In genomic region chr11:31615107-31615811, GRCm38 (mm10) we compare ENCODE assay signal across 9 mouse cellular contexts. TPM values are rescaled to one million over a fixed set of nuclear protein-coding genes. Genes with fewer than 3 reads are reported as not detected.
A peak's percentile ranks its signal among the peaks of the same experiment; 100 is the strongest.
DNase-seq lines count a peak whose midpoint lies in the region; ATAC-seq and TF ChIP-seq lines count a peak whose summit lies in the region.
"Had no signal": no experiment of that assay in that cellular context is flagged by ENCODE, and none has a peak within 500 bp of the region (broad histone marks: within the 10 kb centered on the region; RNA-seq: fewer than 3 reads in every experiment).

No protein-coding gene starts in this region.

- peaks cover 24% of the 10 kb centered on the region for H3K4me1 ChIP-seq in heart, postnatal 0 days (ENCODE audit: control insufficient read depth, insufficient read depth)
- 0 out of 2 replicates have a peak, but pooled peaks cover 4% of the 10 kb centered on the region for H3K4me1 ChIP-seq in heart, embryonic 10.5 days
- H3K4me1 ChIP-seq in forebrain, embryonic 15.5 days: no peaks in the 10 kb centered on the region
- H3K4me1 ChIP-seq in intestine, embryonic 14.5 days (replicated peaks; ENCODE audit: control insufficient read depth, insufficient read depth, low read length): no peaks in the 10 kb centered on the region
- peaks cover 7% of the 10 kb centered on the region; the same call in 1 of the 2 replicates for H3K4me1 ChIP-seq in midbrain, embryonic 10.5 days

- 62% methylated on average over 10 of the region's 10 CpGs for WGBS in heart, postnatal 0 days
- 60% methylated on average over 10 of the region's 10 CpGs for WGBS in heart, embryonic 10.5 days
- WGBS in forebrain, embryonic 15.5 days: 62% methylated on average over 10 of the region's 10 CpGs
- 59% methylated on average over 10 of the region's 10 CpGs for WGBS in intestine, embryonic 14.5 days
- WGBS in midbrain, embryonic 10.5 days: 62% methylated on average over 10 of the region's 10 CpGs

- H3K27me3 ChIP-seq in heart, postnatal 0 days (ENCODE audit: control insufficient read depth, insufficient read depth, low read length): no peaks in the 10 kb centered on the region
- no peaks in the 10 kb centered on the region for H3K27me3 ChIP-seq in heart, embryonic 10.5 days (ENCODE audit: insufficient read depth, poor library complexity, severe bottlenecking)
- H3K27me3 ChIP-seq in forebrain, embryonic 15.5 days: no peaks in the 10 kb centered on the region
- H3K27me3 ChIP-seq in intestine, embryonic 14.5 days (replicated peaks; ENCODE audit: control insufficient read depth, insufficient read depth, low read length): no peaks in the 10 kb centered on the region
- H3K27me3 ChIP-seq in midbrain, embryonic 10.5 days (ENCODE audit: low read depth, poor library complexity, severe bottlenecking): no peaks in the 10 kb centered on the region

- TF ChIP-seq EP300 in heart, postnatal 0 days (IDR thresholded peaks at IDR 0.05; ENCODE audit: low read depth): no peak

- no peaks in the 10 kb centered on the region for H3K9me3 ChIP-seq in heart, postnatal 0 days (replicated peaks; ENCODE audit: control insufficient read depth, low read length)
- no peaks in the 10 kb centered on the region for H3K9me3 ChIP-seq in heart, embryonic 10.5 days
- no peaks in the 10 kb centered on the region for H3K9me3 ChIP-seq in forebrain, embryonic 15.5 days
- no peaks in the 10 kb centered on the region for H3K9me3 ChIP-seq in intestine, embryonic 14.5 days (ENCODE audit: control insufficient read depth, low read length)
- H3K9me3 ChIP-seq in midbrain, embryonic 10.5 days (replicated peaks): no peaks in the 10 kb centered on the region
- H3K9me3 ChIP-seq: megakaryocyte, embryonic 14.5 days had no signal

- TF ChIP-seq CTCF in heart, postnatal 0 days (IDR thresholded peaks at IDR 0.05; ENCODE audit: low read depth): peak; percentile 89

- H3K36me3 ChIP-seq in heart, postnatal 0 days (replicated peaks; ENCODE audit: control insufficient read depth, insufficient read depth, low read length): no peaks in the 10 kb centered on the region
- H3K36me3 ChIP-seq in heart, embryonic 10.5 days: no peaks in the 10 kb centered on the region
- no peaks in the 10 kb centered on the region for H3K36me3 ChIP-seq in forebrain, embryonic 15.5 days
- no peaks in the 10 kb centered on the region for H3K36me3 ChIP-seq in intestine, embryonic 14.5 days (ENCODE audit: control insufficient read depth, insufficient read depth, low read length)
- H3K36me3 ChIP-seq in midbrain, embryonic 10.5 days: no peaks in the 10 kb centered on the region

- no peak overlapping the region for H3K27ac ChIP-seq in heart, postnatal 0 days (ENCODE audit: low read depth)
- no peak overlapping the region for H3K27ac ChIP-seq in heart, embryonic 10.5 days
- no peak overlapping the region for H3K27ac ChIP-seq in forebrain, embryonic 15.5 days (replicated peaks)
- no peak overlapping the region for H3K27ac ChIP-seq in intestine, embryonic 14.5 days (ENCODE audit: low read depth)
- H3K27ac ChIP-seq in midbrain, embryonic 10.5 days (replicated peaks): no peak overlapping the region

- no peak overlapping the region for H3K4me3 ChIP-seq in heart, postnatal 0 days (ENCODE audit: low read depth, low read length)
- no peak overlapping the region for H3K4me3 ChIP-seq in heart, embryonic 10.5 days
- no peak overlapping the region for H3K4me3 ChIP-seq in forebrain, embryonic 15.5 days
- H3K4me3 ChIP-seq in intestine, embryonic 14.5 days (ENCODE audit: low read depth, low read length): no peak overlapping the region
- H3K4me3 ChIP-seq in midbrain, embryonic 10.5 days: no peak overlapping the region
- H3K4me3 ChIP-seq: megakaryocyte, embryonic 14.5 days had no signal

- no peak for ATAC-seq in heart, postnatal 0 days (ENCODE audit: insufficient read depth, low read depth)
- ATAC-seq in forebrain, embryonic 15.5 days (replicated peaks): peak; percentile 58; the same call in 1 of the 2 replicates
- 0 out of 2 replicates have a peak, but pooled peaks have one; percentile 32 for ATAC-seq in intestine, embryonic 14.5 days (replicated peaks; ENCODE audit: low FRiP score, low TSS enrichment, low read depth)

- DNase-seq in heart, postnatal 0 days (ENCODE audit: low spot score): peak; percentile 66
- no peak for DNase-seq in heart, embryonic 10.5 days (ENCODE audit: low spot score)
- DNase-seq in cerebellum, adult 11-12 months: peak; percentile 9
- DNase-seq in intestine, embryonic 14.5 days (ENCODE audit: low spot score): peak; percentile 85
- DNase-seq in left cerebral cortex, adult 8-10 months (ENCODE audit: low spot score in 2 of 2): peak; percentile 21 to 67
- DNase-seq in midbrain, embryonic 10.5 days (ENCODE audit: low spot score): peak; percentile 64
- DNase-seq in spleen, adult 12 weeks (ENCODE audit: low spot score): peak; percentile 9

- no peak overlapping the region for H3K9ac ChIP-seq in heart, postnatal 0 days (replicated peaks; ENCODE audit: low read depth, low read length)
- H3K9ac ChIP-seq in forebrain, embryonic 15.5 days (replicated peaks): no peak overlapping the region
- no peak overlapping the region for H3K9ac ChIP-seq in intestine, embryonic 14.5 days (ENCODE audit: low read length)

- H3K4me2 ChIP-seq in heart, postnatal 0 days (ENCODE audit: low read depth, low read length): no peak overlapping the region
- H3K4me2 ChIP-seq in forebrain, embryonic 15.5 days (replicated peaks): no peak overlapping the region
- H3K4me2 ChIP-seq in intestine, embryonic 14.5 days (ENCODE audit: low read length): no peak overlapping the region

RNA-seq across cellular contexts. Expression of gene Bod1, which starts 56.4 kb away (rescaled TPM):
- total RNA-seq in heart, postnatal 0 days (2014; rRNA removed; ENCODE audit: low replicate concordance): 77.1 and 96.1 TPM in 2 replicates
- 65.6 and 69.9 TPM in 2 replicates for polyA plus RNA-seq in heart, postnatal 0 days (2015; fragmentation: Nextera tagmentation; extraction: Ambion mirVana)
- polyA plus RNA-seq in heart, embryonic 10.5 days (2016; fragmentation: Nextera tagmentation; extraction: Ambion mirVana): 65.5 and 81.7 TPM in 2 replicates
- polyA plus RNA-seq in forebrain, embryonic 15.5 days (2015; fragmentation: Nextera tagmentation; extraction: Ambion mirVana): 156 and 163 TPM in 2 replicates
- polyA plus RNA-seq in intestine, embryonic 14.5 days (2014; fragmentation: Nextera tagmentation; extraction: Ambion mirVana): 89.5 and 92.7 TPM in 2 replicates
- total RNA-seq in left cerebral cortex, adult 8-10 months (2022): 100 to 1,000 TPM in 3 of 4 experiments, 10 to 100 TPM in 1; 96.6 to 104 (median 102) TPM
- 123 and 133 TPM in 2 replicates for polyA plus RNA-seq in midbrain, embryonic 10.5 days (2016; fragmentation: Nextera tagmentation; extraction: Ambion mirVana)
